Mouse (Mus musculus): ENCODE measurements around the gene Tsc22d4. TPM values are rescaled to one million over a fixed set of nuclear protein-coding genes. Genes with fewer than 3 reads are reported as not detected.

The Tsc22d4 gene
- polyA plus RNA-seq, 1 experiment from 2014 or later = 81.1 TPM

GRCm38 (mm10) chr5:137768475-137768874, 22.9 kb downstream of the Tsc22d4 start:
- 54% methylated on average over 1 of the region's 1 CpGs for WGBS
- Histone ChIP-seq H3K27ac (ENCODE audit: low read depth, low read length) (no peak overlapping the region), H3K27me3 (ENCODE audit: control insufficient read depth, insufficient read depth, low read length) (no peaks in the 10 kb centered on the region), H3K9ac (ENCODE audit: low read length) (no peak overlapping the region), H3K36me3 (ENCODE audit: control insufficient read depth, insufficient read depth, low read length) (no peaks in the 10 kb centered on the region), H3K9me3 (ENCODE audit: control insufficient read depth, low read length) (no peaks in the 10 kb centered on the region), H3K4me1 (replicated peaks; ENCODE audit: control insufficient read depth, insufficient read depth, low read length) (no peaks in the 10 kb centered on the region), H3K4me3 (ENCODE audit: low read depth, low read length) (no peak overlapping the region), H3K4me2 (ENCODE audit: low read depth, low read length, severe bottlenecking) (no peak overlapping the region)
- no peak for DNase-seq (ENCODE audit: low spot score)
- 0 out of 2 replicates have a peak, but pooled peaks have one; percentile 27 for ATAC-seq (replicated peaks; ENCODE audit: low FRiP score)

DNA sequence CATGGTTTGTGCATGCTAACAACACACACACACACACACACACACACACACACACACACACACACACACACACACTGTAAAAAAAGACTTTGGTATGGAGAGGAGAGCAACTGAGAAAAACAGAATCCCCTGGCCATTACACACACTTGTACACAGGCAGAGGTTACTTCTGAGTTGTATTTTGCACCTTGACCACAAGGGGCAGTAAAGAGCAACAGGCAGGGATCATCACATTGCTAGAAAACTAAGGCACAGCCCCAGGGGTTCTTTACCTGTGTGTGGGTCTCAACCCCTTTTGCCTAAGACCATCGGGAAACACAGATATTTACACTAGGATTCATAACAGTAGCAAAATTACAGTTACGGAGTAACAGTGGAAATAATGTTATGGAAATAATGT, 25.2 kb downstream of the Tsc22d4 start:
- DNase-seq (ENCODE audit: low spot score) = no peak
- WGBS = 54% methylated on average over 2 of the region's 2 CpGs
- H3K4me3 ChIP-seq (ENCODE audit: low read depth, low read length) = no peak overlapping the region
- H3K4me1 ChIP-seq (replicated peaks; ENCODE audit: control insufficient read depth, insufficient read depth, low read length) = no peaks in the 10 kb centered on the region
- H3K4me2 ChIP-seq (ENCODE audit: low read depth, low read length, severe bottlenecking) = no peak overlapping the region
- H3K9me3 ChIP-seq (ENCODE audit: control insufficient read depth, low read length) = no peaks in the 10 kb centered on the region
- no peak overlapping the region for H3K9ac ChIP-seq (ENCODE audit: low read length)
- H3K36me3 ChIP-seq (ENCODE audit: control insufficient read depth, insufficient read depth, low read length) = no peaks in the 10 kb centered on the region
- ATAC-seq (replicated peaks; ENCODE audit: low FRiP score) = no peak
- H3K27me3 ChIP-seq (ENCODE audit: control insufficient read depth, insufficient read depth, low read length) = no peaks in the 10 kb centered on the region
- H3K27ac ChIP-seq (ENCODE audit: low read depth, low read length) = no peak overlapping the region

- peak; percentile 21 for DNase-seq (ENCODE audit: low spot score)
Measured at GRCm38 (mm10) chr5:137772755-137773154, 27.2 kb downstream of the Tsc22d4 start.

GRCm38 (mm10) chr5:137775587-137776290, 30.2 kb downstream of the Tsc22d4 start:
- Histone ChIP-seq H3K4me3 (ENCODE audit: low read depth, low read length) (no peak overlapping the region), H3K4me1 (replicated peaks; ENCODE audit: control insufficient read depth, insufficient read depth, low read length) (peaks cover 8% of the 10 kb centered on the region; the same call in 1 of the 2 replicates), H3K9me3 (ENCODE audit: control insufficient read depth, low read length) (no peaks in the 10 kb centered on the region), H3K27ac (ENCODE audit: low read depth, low read length) (no peak overlapping the region), H3K36me3 (ENCODE audit: control insufficient read depth, insufficient read depth, low read length) (peaks cover 4% of the 10 kb centered on the region; the same call in 1 of the 2 replicates), H3K9ac (ENCODE audit: low read length) (no peak overlapping the region), H3K27me3 (ENCODE audit: control insufficient read depth, insufficient read depth, low read length) (no peaks in the 10 kb centered on the region), H3K4me2 (ENCODE audit: low read depth, low read length, severe bottlenecking) (no peak overlapping the region)
- WGBS = 90% methylated on average over 2 of the region's 2 CpGs
- no peak for ATAC-seq (replicated peaks; ENCODE audit: low FRiP score)
- DNase-seq (ENCODE audit: low spot score) = peak; percentile 37

More at GRCm38 (mm10) chr5:137772755-137773154, 27.2 kb downstream of the Tsc22d4 start:
- Histone ChIP-seq H3K27ac (ENCODE audit: low read depth, low read length) (no peak overlapping the region), H3K9ac (ENCODE audit: low read length) (no peak overlapping the region), H3K4me2 (ENCODE audit: low read depth, low read length, severe bottlenecking) (no peak overlapping the region), H3K27me3 (ENCODE audit: control insufficient read depth, insufficient read depth, low read length) (no peaks in the 10 kb centered on the region), H3K36me3 (ENCODE audit: control insufficient read depth, insufficient read depth, low read length) (no peaks in the 10 kb centered on the region), H3K4me1 (replicated peaks; ENCODE audit: control insufficient read depth, insufficient read depth, low read length) (no peaks in the 10 kb centered on the region), H3K4me3 (ENCODE audit: low read depth, low read length) (no peak overlapping the region), H3K9me3 (ENCODE audit: control insufficient read depth, low read length) (no peaks in the 10 kb centered on the region)
- ATAC-seq (replicated peaks; ENCODE audit: low FRiP score) = no peak

GRCm38 (mm10) chr5:137776408-137776918, 30.9 kb downstream of the Tsc22d4 start:
- peaks cover 8% of the 10 kb centered on the region; the same call in 1 of the 2 replicates for H3K36me3 ChIP-seq (ENCODE audit: control insufficient read depth, insufficient read depth, low read length)
- H3K4me1 ChIP-seq (replicated peaks; ENCODE audit: control insufficient read depth, insufficient read depth, low read length) = peaks cover 8% of the 10 kb centered on the region; the same call in 1 of the 2 replicates
- 56% methylated on average over 5 of the region's 5 CpGs for WGBS
- H3K27me3 ChIP-seq (ENCODE audit: control insufficient read depth, insufficient read depth, low read length) = no peaks in the 10 kb centered on the region
- no peak overlapping the region for H3K27ac ChIP-seq (ENCODE audit: low read depth, low read length)
- no peak overlapping the region for H3K9ac ChIP-seq (ENCODE audit: low read length)
- H3K4me3 ChIP-seq (ENCODE audit: low read depth, low read length) = no peak overlapping the region
- H3K4me2 ChIP-seq (ENCODE audit: low read depth, low read length, severe bottlenecking) = no peak overlapping the region
- no peaks in the 10 kb centered on the region for H3K9me3 ChIP-seq (ENCODE audit: control insufficient read depth, low read length)
- ATAC-seq (replicated peaks; ENCODE audit: low FRiP score) (no peak), DNase-seq (ENCODE audit: low spot score) (peak; percentile 46)

DNA sequence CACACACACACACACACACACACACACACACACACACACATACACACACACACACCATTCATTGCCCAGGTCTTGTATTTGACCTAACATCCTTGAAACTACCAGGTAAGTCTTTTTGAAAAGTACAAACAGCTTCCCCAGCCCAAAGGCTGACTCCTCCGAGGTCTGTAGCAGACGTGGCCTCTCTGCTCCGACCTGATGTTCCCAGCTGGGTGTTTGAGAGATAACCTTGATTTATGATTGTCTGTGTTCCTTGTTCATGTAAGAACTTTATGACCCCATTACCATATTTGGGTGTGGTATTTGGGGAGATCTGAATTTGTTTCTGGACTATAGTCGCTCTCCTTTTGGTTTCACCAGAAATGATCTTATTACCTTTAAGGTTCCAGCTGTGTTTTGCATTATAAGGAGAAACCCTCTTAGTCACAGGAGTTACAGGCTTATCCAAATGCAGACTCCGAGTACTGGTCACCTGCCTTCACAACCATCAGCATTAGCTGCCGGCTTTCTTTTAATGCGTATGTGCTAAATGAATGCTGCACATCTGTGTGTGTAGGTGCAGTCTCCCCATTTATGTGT, 31.8 kb downstream of the Tsc22d4 start:
- H3K9me3 ChIP-seq (ENCODE audit: control insufficient read depth, low read length) = no peaks in the 10 kb centered on the region
- WGBS = 91% methylated on average over 7 of the region's 7 CpGs
- H3K27ac ChIP-seq (ENCODE audit: low read depth, low read length) = no peak overlapping the region
- H3K36me3 ChIP-seq (ENCODE audit: control insufficient read depth, insufficient read depth, low read length) = peaks cover 17% of the 10 kb centered on the region
- DNase-seq (ENCODE audit: low spot score) = no peak
- H3K4me1 ChIP-seq (replicated peaks; ENCODE audit: control insufficient read depth, insufficient read depth, low read length) = peaks cover 14% of the 10 kb centered on the region; the same call in 1 of the 2 replicates
- ATAC-seq (replicated peaks; ENCODE audit: low FRiP score) = no peak
- no peaks in the 10 kb centered on the region for H3K27me3 ChIP-seq (ENCODE audit: control insufficient read depth, insufficient read depth, low read length)
- no peak overlapping the region for H3K4me2 ChIP-seq (ENCODE audit: low read depth, low read length, severe bottlenecking)
- no peak overlapping the region for H3K4me3 ChIP-seq (ENCODE audit: low read depth, low read length)
- H3K9ac ChIP-seq (ENCODE audit: low read length) = no peak overlapping the region

DNA sequence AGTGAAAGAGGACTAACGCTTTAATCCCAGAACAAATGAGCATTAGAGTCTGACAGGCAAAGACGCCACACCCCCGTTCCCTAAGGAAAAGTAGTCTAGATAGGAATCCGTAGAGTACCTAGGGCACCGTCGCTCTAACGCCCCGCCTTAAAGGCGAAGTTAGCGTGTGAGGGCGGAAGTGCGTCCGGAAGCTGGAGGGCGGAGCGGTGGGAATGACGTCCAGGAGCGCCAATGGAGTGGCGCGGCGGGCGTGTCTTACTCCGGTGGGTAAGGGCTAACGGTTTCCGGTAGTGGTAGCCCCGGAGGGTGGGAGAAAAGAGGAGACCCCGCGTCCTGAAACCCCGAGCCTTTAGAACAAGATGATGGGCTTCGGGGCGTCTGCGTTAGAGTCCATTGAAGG, 33.1 kb downstream of the Tsc22d4 start, which contains the start of gene Ppp1r35:
TSS of gene Ppp1r35 (plus strand) at position 215 of the 400 bp plus-strand sequence.
- no peaks in the 10 kb centered on the region for H3K27me3 ChIP-seq (ENCODE audit: control insufficient read depth, insufficient read depth, low read length)
- WGBS = under 1% methylated on average over 31 of the region's 31 CpGs
- H3K27ac ChIP-seq (ENCODE audit: low read depth, low read length) = peak within 1 kb of the TSS; percentile 87
- ATAC-seq (replicated peaks; ENCODE audit: low FRiP score) = peak; percentile 96
- peak within 1 kb of the TSS; percentile 91 for H3K9ac ChIP-seq (ENCODE audit: low read length)
- H3K9me3 ChIP-seq (ENCODE audit: control insufficient read depth, low read length) = no peaks in the 10 kb centered on the region
- peaks cover 20% of the 10 kb centered on the region for H3K36me3 ChIP-seq (ENCODE audit: control insufficient read depth, insufficient read depth, low read length)
- H3K4me1 ChIP-seq (replicated peaks; ENCODE audit: control insufficient read depth, insufficient read depth, low read length) = peaks cover 18% of the 10 kb centered on the region
- H3K4me2 ChIP-seq (ENCODE audit: low read depth, low read length, severe bottlenecking) = peak within 1 kb of the TSS; percentile 92
- H3K4me3 ChIP-seq (ENCODE audit: low read depth, low read length) = peak within 1 kb of the TSS; percentile 98
- DNase-seq (ENCODE audit: low spot score) = peak; percentile 97

GRCm38 (mm10) chr5:137779053-137779933, 33.8 kb downstream of the Tsc22d4 start:
- Histone ChIP-seq H3K4me2 (ENCODE audit: low read depth, low read length, severe bottlenecking) (peak overlapping the region; percentile 92), H3K4me3 (ENCODE audit: low read depth, low read length) (peak overlapping the region; percentile 98), H3K36me3 (ENCODE audit: control insufficient read depth, insufficient read depth, low read length) (peaks cover 21% of the 10 kb centered on the region), H3K9me3 (ENCODE audit: control insufficient read depth, low read length) (no peaks in the 10 kb centered on the region), H3K9ac (ENCODE audit: low read length) (peak overlapping the region; percentile 91), H3K27ac (ENCODE audit: low read depth, low read length) (peak overlapping the region; percentile 87), H3K27me3 (ENCODE audit: control insufficient read depth, insufficient read depth, low read length) (no peaks in the 10 kb centered on the region), H3K4me1 (replicated peaks; ENCODE audit: control insufficient read depth, insufficient read depth, low read length) (peaks cover 24% of the 10 kb centered on the region)
- ATAC-seq (replicated peaks; ENCODE audit: low FRiP score) (peak; percentile 20), DNase-seq (ENCODE audit: low spot score) (peak; percentile 71)
- WGBS = under 1% methylated on average over 81 of the region's 83 CpGs
